Mouse (Mus musculus): Measurements from ENCODE around the gene Atp2b4. TPM values are rescaled to one million over a fixed set of nuclear protein-coding genes. Genes with fewer than 3 reads are reported as not detected.
"Not testable (repeated sequence)": the region's sequence is repeated elsewhere in the genome, so short reads cannot be mapped to it uniquely, and the experiment has no call there.

The Atp2b4 gene
- total RNA-seq, 1 experiment from 2014 or later, result 16.7 TPM

DNA sequence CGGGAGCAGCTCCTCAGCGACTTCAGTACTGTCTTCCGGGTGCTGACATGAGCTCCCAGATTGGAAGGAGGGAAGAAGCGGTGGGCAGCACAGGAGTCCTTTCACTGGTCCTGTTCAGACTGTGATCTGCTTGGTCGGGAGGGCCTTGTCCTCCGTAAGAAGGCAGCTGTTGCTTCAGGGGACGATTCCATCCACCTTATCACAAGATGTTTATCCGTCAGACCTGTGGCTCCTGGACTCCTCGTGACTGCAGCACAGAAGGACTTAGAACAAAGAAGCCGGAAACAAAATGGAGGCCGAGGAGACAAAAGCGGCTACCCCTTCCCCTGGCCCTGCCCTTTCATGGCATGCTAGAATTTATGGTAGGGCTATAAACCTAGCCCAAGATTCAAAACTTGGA lies 130.7 kb downstream of the Atp2b4 start:
- no peak for ATAC-seq (replicated peaks; ENCODE audit: insufficient number of reproducible peaks, low FRiP score, low TSS enrichment, poor library complexity, severe bottlenecking)

DNA sequence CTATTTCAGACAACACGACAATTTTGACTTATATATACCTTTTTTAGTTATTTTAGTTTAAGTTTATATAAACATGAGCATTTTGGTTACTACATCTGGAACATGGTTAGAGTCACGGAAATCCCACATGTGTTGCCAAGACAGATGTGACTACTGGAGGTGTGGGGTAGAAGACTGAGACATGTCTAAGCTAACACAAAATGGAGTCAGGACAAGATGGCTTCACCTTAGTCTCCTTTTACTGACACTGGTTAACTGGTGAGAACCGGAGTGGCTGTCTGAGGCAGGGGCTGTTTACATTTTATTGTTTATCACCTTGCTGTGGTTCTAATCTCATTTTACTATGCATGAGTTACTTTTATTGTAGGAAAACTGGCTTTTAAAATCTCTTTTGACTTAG lies 132.2 kb downstream of the Atp2b4 start:
- ATAC-seq (replicated peaks; ENCODE audit: insufficient number of reproducible peaks, low FRiP score, low TSS enrichment, poor library complexity, severe bottlenecking), result no peak

DNA sequence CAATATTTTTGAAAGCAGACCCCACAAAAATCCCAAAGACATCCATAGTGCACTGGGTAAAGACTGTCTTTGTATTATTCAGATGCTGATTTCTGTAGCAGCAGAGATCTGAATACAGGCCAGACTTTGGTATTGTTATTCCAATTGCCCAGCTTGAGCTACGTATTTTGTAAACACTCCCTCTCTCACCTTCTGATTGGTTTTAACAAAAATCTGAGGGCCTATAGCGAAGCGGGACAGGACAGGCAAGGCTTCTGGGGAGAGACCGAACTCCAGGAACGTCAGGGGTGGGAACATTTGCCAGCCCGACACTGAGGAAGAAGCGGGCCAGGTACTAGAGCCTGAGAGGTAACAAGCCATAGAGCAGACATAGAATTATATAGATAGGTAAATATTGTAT lies 133.1 kb downstream of the Atp2b4 start:
- no peak for ATAC-seq (replicated peaks; ENCODE audit: insufficient number of reproducible peaks, low FRiP score, low TSS enrichment, poor library complexity, severe bottlenecking)

DNA sequence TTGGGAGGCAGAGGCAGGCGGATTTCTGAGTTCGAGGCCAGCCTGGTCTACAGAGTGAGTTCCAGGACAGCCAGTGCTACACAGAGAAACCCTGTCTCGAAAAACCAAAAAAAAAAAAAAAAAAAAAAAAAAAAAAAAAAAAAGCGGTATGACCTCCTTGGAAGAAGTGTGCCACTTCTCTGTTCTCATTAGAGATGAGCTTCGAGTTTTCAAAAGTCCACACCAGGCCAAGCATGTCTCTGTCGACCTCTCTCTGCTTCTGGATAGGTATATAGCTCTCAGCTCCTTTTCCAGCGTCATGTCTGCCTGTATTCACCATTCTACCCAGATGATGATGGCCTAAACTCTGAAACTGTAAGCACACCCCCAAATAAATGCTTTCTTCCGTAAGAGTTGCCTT lies 135.1 kb downstream of the Atp2b4 start:
- not testable (repeated sequence) for ATAC-seq (replicated peaks; ENCODE audit: insufficient number of reproducible peaks, low FRiP score, low TSS enrichment, poor library complexity, severe bottlenecking)

DNA sequence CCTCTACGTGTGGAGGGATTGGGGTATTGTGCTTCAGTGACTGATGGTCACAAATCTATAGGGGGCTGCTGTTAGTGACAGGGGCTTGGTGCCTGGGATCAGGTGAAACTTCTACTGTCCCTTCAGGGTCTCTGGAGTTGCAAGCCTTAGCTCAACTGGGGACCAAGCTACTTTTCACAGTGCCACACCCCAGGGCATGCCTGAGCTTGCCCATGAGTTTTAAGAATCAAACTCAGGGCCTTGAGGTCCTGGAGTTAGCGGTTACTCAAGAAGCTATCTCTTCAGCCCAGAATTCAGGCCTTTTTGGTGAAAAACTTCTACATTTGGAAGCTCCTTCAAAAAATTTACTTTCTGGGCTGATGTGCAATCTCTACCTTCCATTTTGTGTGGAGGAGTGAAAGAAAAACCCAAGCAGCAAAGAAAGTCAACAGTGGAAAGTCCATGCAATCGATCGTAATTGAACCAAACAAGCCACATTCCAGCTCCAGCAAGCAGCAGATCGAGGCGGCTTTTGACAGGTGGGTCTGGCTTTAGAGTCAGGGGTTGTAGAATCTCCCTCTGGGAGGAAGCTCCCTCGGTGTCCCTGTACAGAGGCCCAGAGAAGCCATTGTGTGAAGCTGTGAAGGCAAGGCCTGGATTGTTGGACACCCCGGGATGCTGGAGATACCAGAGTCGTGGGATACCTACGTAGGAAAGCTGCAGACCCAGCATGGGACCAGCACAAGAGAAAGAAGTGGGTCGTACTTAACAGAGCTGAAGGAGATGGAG lies 136.5 kb downstream of the Atp2b4 start:
- no peak for ATAC-seq (replicated peaks; ENCODE audit: insufficient number of reproducible peaks, low FRiP score, low TSS enrichment, poor library complexity, severe bottlenecking)

DNA sequence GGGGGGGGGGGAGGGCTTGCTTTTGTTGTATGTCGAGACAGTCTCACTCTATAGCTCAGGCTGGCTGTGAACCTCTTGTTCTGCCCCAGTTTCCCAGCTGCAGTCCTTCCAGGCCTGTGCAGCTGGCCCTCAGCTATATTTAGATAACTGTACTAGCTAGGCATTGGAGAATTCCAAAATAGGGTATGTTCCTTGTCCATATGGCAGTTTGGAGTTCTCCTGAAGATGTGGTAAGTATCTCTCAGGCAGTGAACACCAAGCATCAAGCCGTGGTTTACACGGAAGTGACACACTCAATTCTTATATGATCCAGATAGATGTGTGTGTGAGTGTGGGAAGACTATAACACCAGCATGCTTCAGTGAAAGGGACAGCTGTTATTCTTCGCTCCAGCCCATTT lies 137.4 kb downstream of the Atp2b4 start:
- ATAC-seq (replicated peaks; ENCODE audit: insufficient number of reproducible peaks, low FRiP score, low TSS enrichment, poor library complexity, severe bottlenecking), result no peak

DNA sequence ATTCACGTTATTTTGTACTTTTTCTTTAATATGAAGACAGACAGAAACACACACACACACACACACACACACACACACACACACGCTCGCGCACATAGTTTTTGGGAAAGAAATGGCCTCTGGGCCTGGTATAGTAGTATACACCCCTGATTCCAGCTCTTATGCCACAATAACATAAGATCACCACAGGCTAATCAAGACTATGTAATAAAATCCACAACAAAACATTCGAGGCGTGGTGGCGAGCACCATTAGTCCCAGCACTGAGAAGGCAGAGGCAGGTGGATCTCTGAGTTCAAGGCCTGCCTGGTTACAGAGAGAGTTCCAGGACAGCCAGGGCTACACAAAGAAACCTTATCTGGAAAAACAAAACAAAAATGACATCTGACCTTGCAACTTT lies 137.9 kb downstream of the Atp2b4 start:
- no peak for ATAC-seq (replicated peaks; ENCODE audit: insufficient number of reproducible peaks, low FRiP score, low TSS enrichment, poor library complexity, severe bottlenecking)

DNA sequence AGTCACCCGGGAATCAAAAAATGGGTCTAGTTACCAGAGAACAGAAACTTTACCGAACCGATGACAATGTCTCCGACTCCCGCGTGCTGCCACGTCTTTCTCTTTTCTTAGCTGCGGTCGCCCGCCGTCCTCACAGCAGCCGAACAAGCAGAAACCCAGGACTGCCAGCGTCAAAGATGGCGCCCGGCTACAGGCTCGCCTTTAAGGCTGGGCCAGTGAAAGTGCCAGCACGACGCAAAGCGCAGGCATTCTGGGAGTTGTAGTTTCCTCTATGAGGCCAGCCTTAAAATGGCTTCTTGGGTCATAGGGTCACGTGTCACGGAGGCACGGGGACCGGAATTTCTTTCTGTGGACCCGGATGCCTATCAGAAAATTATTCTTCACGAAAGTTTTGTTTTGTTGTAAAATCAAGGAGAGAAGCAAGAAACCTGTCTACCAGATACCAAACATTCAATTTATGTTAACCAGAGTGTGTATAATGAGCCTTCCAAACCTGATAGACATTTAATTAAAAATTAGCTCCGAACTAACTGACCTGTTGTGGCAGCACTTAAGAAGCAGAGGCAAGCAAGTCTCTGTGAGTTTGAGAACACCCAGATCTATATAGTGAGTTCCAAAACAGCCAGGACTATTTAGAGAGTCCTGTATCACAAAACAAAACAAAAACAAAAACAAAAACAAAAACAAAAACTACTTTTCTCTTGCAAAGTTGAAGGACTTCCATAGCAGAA lies 139.5 kb downstream of the Atp2b4 start, which contains the start of gene Gm38394:
TSS of gene Gm38394 (minus strand) at position 116 of the 731 bp plus-strand sequence.
- ATAC-seq (replicated peaks; ENCODE audit: insufficient number of reproducible peaks, low FRiP score, low TSS enrichment, poor library complexity, severe bottlenecking), result peak; percentile 99

DNA sequence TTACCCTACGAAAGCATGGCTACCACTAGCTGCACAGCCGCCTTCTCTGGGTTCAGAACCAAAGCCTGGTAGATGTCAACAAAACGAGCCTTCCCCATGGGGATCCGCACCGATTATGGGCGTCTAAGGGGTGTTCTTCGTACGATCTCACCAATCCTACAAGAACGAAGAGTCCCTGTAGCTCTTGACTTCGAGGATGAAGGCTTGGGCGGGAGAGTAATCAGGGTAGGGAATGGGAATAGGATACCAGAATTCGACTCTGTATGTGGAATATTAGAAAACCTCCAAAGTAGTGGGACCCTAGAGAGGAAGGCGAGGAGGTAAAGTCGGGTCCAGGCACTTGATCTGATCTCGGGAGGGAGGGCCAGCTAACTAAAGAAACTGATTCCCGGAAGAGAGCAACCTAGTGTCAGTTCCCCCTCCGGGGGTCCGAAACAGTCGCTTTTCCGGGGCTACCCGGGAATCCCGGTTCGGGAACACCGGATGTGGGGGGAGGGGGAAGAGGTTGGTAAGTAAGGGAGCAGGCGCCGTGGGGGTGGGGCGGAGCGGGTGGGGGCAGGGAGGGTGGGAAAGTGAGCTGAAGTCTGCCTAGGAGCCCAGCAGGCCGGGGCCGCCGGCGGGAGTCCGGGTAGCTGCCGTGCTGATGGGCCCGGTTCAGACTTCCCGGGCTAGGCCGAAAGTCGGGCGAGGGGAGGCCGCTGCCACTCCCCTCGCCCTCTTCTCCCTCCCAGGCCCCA lies 140.2 kb downstream of the Atp2b4 start, which contains the start of gene Zbed6:
TSS of gene Zbed6 (minus strand) at position 420 of the 737 bp plus-strand sequence.
- no peak for ATAC-seq (replicated peaks; ENCODE audit: insufficient number of reproducible peaks, low FRiP score, low TSS enrichment, poor library complexity, severe bottlenecking)

DNA sequence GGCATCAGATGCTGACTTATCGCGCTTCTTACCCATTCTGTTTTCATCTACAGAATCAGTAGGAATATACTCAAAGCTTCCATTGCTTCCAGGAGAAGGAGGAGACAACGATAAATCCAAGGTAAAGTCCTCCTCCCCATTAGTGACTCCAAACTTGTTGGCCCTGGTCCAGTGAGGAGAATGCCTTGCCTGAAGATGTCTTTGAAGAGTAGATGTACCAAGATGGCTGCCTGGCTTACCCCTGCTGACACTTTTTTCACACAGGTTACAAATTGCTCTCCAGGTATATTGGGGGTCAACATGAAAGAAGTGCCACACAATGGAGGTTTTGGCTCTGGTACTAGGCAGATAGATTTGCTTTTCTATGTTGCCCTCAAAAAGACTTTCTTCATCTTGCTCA lies 142.0 kb downstream of the Atp2b4 start:
- no peak for ATAC-seq (replicated peaks; ENCODE audit: insufficient number of reproducible peaks, low FRiP score, low TSS enrichment, poor library complexity, severe bottlenecking)

DNA sequence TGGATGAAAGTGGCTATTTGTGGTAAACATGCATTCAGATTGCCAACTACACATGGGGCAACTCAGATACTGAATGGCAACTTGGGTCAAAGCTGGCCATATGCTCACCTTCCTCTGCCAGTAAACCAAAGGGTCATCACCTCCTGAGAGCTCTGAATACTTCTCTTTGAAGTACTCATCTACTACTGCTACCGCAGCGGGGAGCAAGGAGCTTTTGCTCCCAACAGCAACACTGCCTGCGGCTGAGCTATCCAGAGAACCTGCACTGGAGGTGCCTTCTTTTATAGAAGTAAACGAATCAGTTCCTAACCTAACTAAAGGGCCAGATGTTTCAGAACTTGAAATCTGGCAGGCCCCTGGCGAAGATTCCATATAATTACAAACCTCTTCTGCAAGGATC lies 144.0 kb downstream of the Atp2b4 start:
- ATAC-seq (replicated peaks; ENCODE audit: insufficient number of reproducible peaks, low FRiP score, low TSS enrichment, poor library complexity, severe bottlenecking), result no peak

DNA sequence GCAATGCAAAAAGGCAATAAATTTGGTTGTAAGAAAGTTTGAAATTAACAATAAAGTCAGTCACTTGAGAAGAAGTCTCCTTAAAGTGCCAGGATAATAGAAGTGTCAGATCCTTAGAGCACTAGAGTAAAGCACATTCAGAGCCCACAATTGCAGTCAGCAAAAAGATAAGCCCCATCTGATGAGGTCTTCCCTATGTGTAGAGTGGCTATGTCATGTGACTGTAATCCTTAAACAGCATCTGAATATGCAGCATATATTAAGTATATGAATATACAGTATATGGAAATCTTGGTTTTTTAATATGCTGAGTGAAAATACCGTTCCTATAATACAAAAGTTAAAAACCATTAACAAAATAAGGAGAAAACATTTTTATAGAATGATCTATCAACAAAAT lies 147.8 kb downstream of the Atp2b4 start:
- no peak for ATAC-seq (replicated peaks; ENCODE audit: insufficient number of reproducible peaks, low FRiP score, low TSS enrichment, poor library complexity, severe bottlenecking)

DNA sequence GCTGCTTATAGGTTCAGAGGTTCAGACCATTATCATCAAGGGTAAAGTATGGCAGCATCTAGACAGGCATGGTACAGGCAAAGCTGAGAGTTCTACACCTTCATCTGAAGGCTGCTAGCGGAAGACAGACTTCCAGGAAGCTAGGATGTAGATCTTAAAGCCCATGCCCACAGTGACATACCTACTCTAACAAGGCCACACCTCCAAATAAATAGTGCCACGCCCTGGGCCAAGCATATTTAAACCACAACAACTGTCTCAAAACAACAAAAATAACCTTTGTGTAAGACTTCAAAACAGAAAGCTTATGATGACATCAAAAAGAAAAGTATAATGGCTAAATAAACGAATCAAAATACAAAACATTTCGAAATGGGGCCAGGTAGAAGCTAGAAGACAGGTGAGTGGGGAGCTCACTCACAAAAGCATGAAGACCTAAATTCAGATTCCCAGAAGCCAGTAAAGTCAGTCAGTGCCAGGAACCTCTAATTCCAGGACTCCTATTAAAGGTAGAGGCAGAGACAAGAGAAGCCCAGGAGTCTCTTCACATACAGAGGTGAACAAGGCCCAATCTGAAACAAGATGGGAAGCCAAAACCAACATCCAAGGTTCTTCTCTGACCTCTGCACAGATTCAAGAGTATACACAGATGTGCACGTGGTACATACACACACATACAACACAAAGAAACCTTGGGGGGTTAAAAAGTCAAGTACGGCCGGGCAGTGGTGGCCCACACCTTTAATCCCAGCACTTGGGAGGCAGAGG lies 150.4 kb downstream of the Atp2b4 start:
- no peak for ATAC-seq (replicated peaks; ENCODE audit: insufficient number of reproducible peaks, low FRiP score, low TSS enrichment, poor library complexity, severe bottlenecking)

Other genes with a start within 250 kb of the Atp2b4 start
- 231 to 361 TPM (median 319 TPM) in 3 replicates for gene Snrpe, start 190.8 kb downstream of the Atp2b4 start, total RNA-seq (2017)
- 15.3 to 43.2 TPM (median 22.6 TPM) in 3 replicates for gene Zbed6, start 140.2 kb downstream of the Atp2b4 start, total RNA-seq (2017)
- gene Gm38394, start 139.7 kb downstream of the Atp2b4 start, total RNA-seq (2017), result 10.1 to 21.1 TPM (median 12.8 TPM) in 3 replicates
- gene Lax1, start 110.9 kb downstream of the Atp2b4 start, total RNA-seq (2017), result 35.8 to 132 TPM (median 52.2 TPM) in 3 replicates
- not detected in 3 replicates for gene Optc, start 107.0 kb upstream of the Atp2b4 start, total RNA-seq (2017)
- gene Prelp, start 120.4 kb upstream of the Atp2b4 start, total RNA-seq (2017), result not detected in 3 replicates
- not detected in 3 replicates for gene Fmod, start 236.2 kb upstream of the Atp2b4 start, total RNA-seq (2017)

Measured in monocyte, adult 5-6 weeks (primary cell).